In the genomic region with DNA sequence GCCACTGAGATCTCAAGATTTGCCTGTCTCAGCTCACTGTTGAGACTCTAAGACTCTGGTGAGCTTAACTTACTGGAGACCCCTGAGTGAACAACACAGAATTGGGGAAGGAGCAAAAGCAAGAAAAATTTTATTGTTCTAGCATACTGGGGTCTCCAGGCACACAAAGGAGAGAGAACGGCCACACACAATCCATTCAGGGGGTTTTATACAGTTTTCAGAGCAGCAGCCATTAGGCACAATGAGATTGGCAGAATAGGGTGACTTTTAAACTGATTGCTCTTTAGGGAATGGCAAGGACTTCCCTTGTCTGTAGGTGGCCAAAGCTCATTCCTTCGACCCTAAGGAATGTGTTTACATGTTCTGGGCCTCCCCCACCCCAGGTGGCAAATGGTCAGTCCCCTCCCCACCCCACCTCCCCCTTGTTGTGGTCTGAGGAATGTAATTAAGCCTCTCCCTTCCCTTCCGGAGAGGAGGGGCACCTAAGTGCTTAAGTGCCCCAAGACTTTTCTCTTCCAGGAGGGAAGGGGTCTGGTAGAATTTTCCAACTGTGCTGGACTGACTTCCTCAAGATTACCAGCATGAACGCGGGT, we compare ENCODE assay signal across 33 mouse cellular contexts.
DNase-seq lines count a peak whose midpoint lies in the region; ATAC-seq and TF ChIP-seq lines count a peak whose summit lies in the region.
"Had no signal": no experiment of that assay in that cellular context is flagged by ENCODE, and none has a peak within 500 bp of the region (broad histone marks: within the 10 kb centered on the region; RNA-seq: fewer than 3 reads in every experiment).

No protein-coding gene starts in this region.

- H3K4me2 ChIP-seq in limb, embryonic 11.5 days (ENCODE audit: low read depth, severe bottlenecking): no peak overlapping the region
- H3K4me2 ChIP-seq: embryonic facial prominence, embryonic 15.5 days; forebrain, embryonic 15.5 days; heart, embryonic 12.5 days; hindbrain, embryonic 14.5 days; kidney, embryonic 15.5 days; liver, embryonic 12.5 days; midbrain, embryonic 13.5 days; neural tube, embryonic 15.5 days had no signal

- H3K27me3 ChIP-seq in limb, embryonic 11.5 days (ENCODE audit: control insufficient read depth, insufficient read depth, low read length): no peaks in the 10 kb centered on the region
- no peaks in the 10 kb centered on the region for H3K27me3 ChIP-seq in heart, adult 2 months (ENCODE audit: control insufficient read depth, insufficient read depth, low read length)
- H3K27me3 ChIP-seq: embryonic facial prominence, embryonic 15.5 days; forebrain, embryonic 15.5 days; heart, embryonic 12.5 days; kidney, embryonic 15.5 days; liver, embryonic 12.5 days; midbrain, embryonic 13.5 days; neural tube, embryonic 15.5 days; Patski had no signal

- no peak overlapping the region for H3K4me3 ChIP-seq in limb, embryonic 11.5 days (ENCODE audit: low read depth, low read length)
- H3K4me3 ChIP-seq in heart, adult 2 months: no peak overlapping the region
- H3K4me3 ChIP-seq: embryonic facial prominence, embryonic 15.5 days; forebrain, embryonic 15.5 days; heart, embryonic 12.5 days; kidney, embryonic 15.5 days; left cerebral cortex, adult 2 months; liver, embryonic 12.5 days; midbrain, embryonic 13.5 days; neural tube, embryonic 15.5 days had no signal

- ATAC-seq in limb, embryonic 11.5 days (ENCODE audit: insufficient number of reproducible peaks, low FRiP score, low TSS enrichment, low read depth): no peak
- ATAC-seq in granulocyte monocyte progenitor cell, adult 5-6 weeks (replicated peaks; ENCODE audit: poor library complexity, severe bottlenecking): no peak
- ATAC-seq: activated CD4-positive, CD25-positive, alpha-beta regulatory T cell, adult 4 months; CD4-positive, CD25-positive, alpha-beta regulatory T cell, adult 4 months; forebrain, embryonic 15.5 days; liver, embryonic 12.5 days; liver, postnatal 0 days; midbrain, embryonic 13.5 days; Patski had no signal

- no peak for TF ChIP-seq CTCF in heart, adult 2 months (IDR thresholded peaks at IDR 0.05)

- H3K9ac ChIP-seq in limb, embryonic 11.5 days (ENCODE audit: low read length): no peak overlapping the region
- no peak overlapping the region for H3K9ac ChIP-seq in heart, adult 2 months (ENCODE audit: low read depth, low read length)
- H3K9ac ChIP-seq: embryonic facial prominence, embryonic 15.5 days; forebrain, embryonic 15.5 days; heart, embryonic 12.5 days; hindbrain, embryonic 14.5 days; kidney, embryonic 15.5 days; liver, embryonic 12.5 days; liver, postnatal 0 days; midbrain, embryonic 13.5 days; neural tube, embryonic 15.5 days had no signal

- H3K79me2 ChIP-seq in heart, adult 2 months (replicated peaks; ENCODE audit: control insufficient read depth, insufficient read depth, low read length): no peaks in the 10 kb centered on the region

- H3K27ac ChIP-seq in limb, embryonic 11.5 days (replicated peaks; ENCODE audit: low read depth, low read length): no peak overlapping the region
- no peak overlapping the region for H3K27ac ChIP-seq in heart, adult 2 months
- H3K27ac ChIP-seq: embryonic facial prominence, embryonic 15.5 days; forebrain, embryonic 15.5 days; hindbrain, embryonic 14.5 days; kidney, embryonic 15.5 days; left cerebral cortex, adult 2 months; liver, embryonic 12.5 days; midbrain, embryonic 13.5 days; neural tube, embryonic 15.5 days had no signal

- intact Hi-C loops in heart, adult 2 months (cut with DNase I): no loop called here

- no peaks in the 10 kb centered on the region for H3K4me1 ChIP-seq in limb, embryonic 11.5 days (ENCODE audit: control insufficient read depth, insufficient read depth, low read length)
- H3K4me1 ChIP-seq in heart, adult 2 months (ENCODE audit: control insufficient read depth, insufficient read depth, low read length): no peaks in the 10 kb centered on the region
- H3K4me1 ChIP-seq: embryonic facial prominence, embryonic 15.5 days; forebrain, embryonic 15.5 days; heart, embryonic 12.5 days; kidney, embryonic 15.5 days; liver, embryonic 12.5 days; midbrain, embryonic 13.5 days; neural tube, embryonic 15.5 days had no signal

- WGBS in limb, embryonic 11.5 days: 7% methylated on average over 5 of the region's 5 CpGs
- WGBS in heart, adult 2 months: 30% methylated on average over 5 of the region's 5 CpGs

- DNase-seq in ES-CJ7 (ENCODE audit: low read depth, low spot score) (peak; percentile 90), WW6 (ENCODE audit: low read depth, low spot score) (peak; percentile 69)
- DNase-seq in embryo, embryonic 9.5 days (ENCODE audit: extremely low spot score): peak; percentile 20
- peak; percentile 36 for DNase-seq in limb, embryonic 11.5 days (ENCODE audit: low spot score)
- DNase-seq in heart, adult 2 months: no peak
- DNase-seq in spleen, adult 18-20 months: no peak
- DNase-seq: adrenal gland, adult 2 months; adrenal gland, postnatal 36 days; cerebellum, adult 2 months; cerebellum, postnatal 14 days; gastrocnemius, postnatal 10 days; heart, adult 11 months; kidney, adult 11 months; kidney, postnatal 25 days; liver, postnatal 0 days; lung, postnatal 36 days; retina, postnatal 1 day; right cerebral cortex, postnatal 25 days; thymus, postnatal 14 days had no signal

- H3K9me3 ChIP-seq in limb, embryonic 11.5 days (ENCODE audit: control insufficient read depth, low read length): no peaks in the 10 kb centered on the region
- H3K9me3 ChIP-seq: embryonic facial prominence, embryonic 15.5 days; forebrain, embryonic 15.5 days; heart, embryonic 12.5 days; kidney, embryonic 15.5 days; liver, embryonic 12.5 days; midbrain, embryonic 13.5 days; neural tube, embryonic 15.5 days had no signal

- no peak for TF ChIP-seq POLR2A in heart, adult 2 months (IDR thresholded peaks at IDR 0.05; ENCODE audit: insufficient read depth, low read depth, low read length)

- no peak for TF ChIP-seq EP300 in heart, adult 2 months (IDR thresholded peaks at IDR 0.05; ENCODE audit: insufficient read depth, low read depth, low read length)

- no peaks in the 10 kb centered on the region for H3K36me3 ChIP-seq in limb, embryonic 11.5 days (ENCODE audit: control insufficient read depth, insufficient read depth, low read length)
- H3K36me3 ChIP-seq in heart, adult 2 months (ENCODE audit: control insufficient read depth, insufficient read depth, low read length): no peaks in the 10 kb centered on the region
- H3K36me3 ChIP-seq: embryonic facial prominence, embryonic 15.5 days; forebrain, embryonic 15.5 days; G1E; heart, embryonic 12.5 days; kidney, embryonic 15.5 days; liver, embryonic 12.5 days; midbrain, embryonic 13.5 days; neural tube, embryonic 15.5 days had no signal

Comparison
In these comparisons a context has a peak if more than half of its experiments do, and no peak if none do; other contexts are left out.
1. DNase-seq: peak in ES-CJ7 (single experiment), WW6 (single experiment), embryo, embryonic 9.5 days (single experiment) and limb, embryonic 11.5 days (single experiment); none in heart, adult 2 months (0 of 2) and spleen, adult 18-20 months (0 of 2).